Mouse (Mus musculus): Measurements from ENCODE around the gene Obp2b.

DNA sequence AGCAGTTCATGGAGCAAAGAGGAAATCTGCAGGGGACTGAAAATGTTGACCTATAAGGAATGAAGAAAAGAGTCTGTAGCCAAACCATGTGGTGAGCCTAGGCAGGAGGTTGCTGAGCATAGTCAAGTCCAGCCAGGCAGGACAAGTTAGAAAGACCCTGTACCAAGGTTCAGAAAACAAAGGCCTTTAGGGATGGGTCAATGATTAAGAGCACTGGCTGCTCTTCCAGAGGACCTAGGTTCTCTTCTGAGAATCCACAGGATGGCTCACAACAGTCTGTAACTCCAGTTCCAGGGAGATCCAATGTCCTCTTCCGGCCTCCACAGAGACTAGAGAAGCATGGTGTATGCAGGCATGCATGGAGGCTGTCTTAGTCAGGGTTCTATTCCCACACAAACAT lies 17.4 kb downstream of the Obp2b start:
- TF ChIP-seq CTCF (IDR thresholded peaks at IDR 0.05; ENCODE audit: low read depth, low read length) (no peak), TAL1 (conservative IDR thresholded peaks at IDR 0.05; ENCODE audit: low read depth, low read length) (no peak), GATA1 (IDR thresholded peaks at IDR 0.05; ENCODE audit: borderline replicate concordance, low read length) (no peak), GATA2 (IDR thresholded peaks at IDR 0.05; ENCODE audit: borderline replicate concordance, low read depth, low read length) (no peak)
